Mouse (Mus musculus) embryonic fibroblast, embryonic 13.5 days (primary cell): Measurements from ENCODE around the gene Nmnat2.

Source experiments
- CTCF ChIP-seq: IDR thresholded peaks from 2 replicates; pipeline ENCODE4 v1.5.1; 2011; ENCODE audit warnings: mild to moderate bottlenecking, control low read depth, low read length, moderate library complexity, borderline replicate concordance; ENCODE audit not compliant: insufficient read depth
- POLR2A ChIP-seq: IDR thresholded peaks from 2 replicates; pipeline ENCODE4 v1.6.1; 2011; ENCODE audit warnings: low read depth, mild to moderate bottlenecking, control low read depth, low read length, moderate library complexity

DNA sequence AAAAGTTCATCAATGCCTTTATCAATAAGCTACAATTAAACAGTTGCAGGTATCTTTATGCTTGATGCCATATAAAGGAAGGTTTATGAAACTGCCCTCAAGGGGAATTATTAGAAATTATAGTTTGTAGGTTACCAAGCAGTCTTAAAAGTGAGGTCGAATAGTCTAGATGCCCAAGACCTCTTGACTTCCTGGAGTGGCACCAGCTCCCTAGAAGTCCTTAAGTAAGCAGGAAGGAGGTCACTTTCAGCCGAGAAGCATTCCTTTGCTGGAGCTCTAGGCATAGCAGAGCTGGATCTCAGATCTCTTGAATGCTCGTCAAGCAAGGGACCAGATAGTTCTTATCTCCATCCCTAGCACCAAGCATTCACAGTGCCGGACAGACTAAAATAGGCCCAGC lies 172.8 kb downstream of the Nmnat2 start:
- TF ChIP-seq CTCF (no peak), POLR2A (no peak)
